Mouse (Mus musculus) right cerebral cortex, postnatal 4 days (tissue): ENCODE measurements around the gene Ccsap.

Experiments
- DNase-seq: peaks from one replicate; pipeline ENCODE4 v3.0.0-alpha.2; 2022

Gene Ccsap

GRCm38 (mm10) chr8:123877865-123878264 lies 17.9 kb upstream of the Ccsap start:
- DNase-seq: no peak

GRCm38 (mm10) chr8:123874324-123874723 lies 14.3 kb upstream of the Ccsap start:
- no peak for DNase-seq

GRCm38 (mm10) chr8:123873364-123873763 lies 13.4 kb upstream of the Ccsap start:
- no peak for DNase-seq

- DNase-seq: no peak
Observed at GRCm38 (mm10) chr8:123872048-123872447, 12.0 kb upstream of the Ccsap start.

- no peak for DNase-seq
Observed at GRCm38 (mm10) chr8:123866971-123867370, 7.0 kb upstream of the Ccsap start.

- DNase-seq: no peak
Observed at GRCm38 (mm10) chr8:123865786-123866185, 5.8 kb upstream of the Ccsap start.

GRCm38 (mm10) chr8:123860386-123860785 lies 377 bp upstream of the Ccsap start:
- DNase-seq: no peak

GRCm38 (mm10) chr8:123858941-123859647 lies 915 bp downstream of the Ccsap start:
- DNase-seq: peak; percentile 87

GRCm38 (mm10) chr8:123858574-123858940 lies 1.5 kb downstream of the Ccsap start:
- no peak for DNase-seq

GRCm38 (mm10) chr8:123857361-123857760 lies 2.6 kb downstream of the Ccsap start:
- DNase-seq: no peak

- no peak for DNase-seq
Observed at GRCm38 (mm10) chr8:123854733-123855475, 5.1 kb downstream of the Ccsap start.

GRCm38 (mm10) chr8:123854252-123854651 lies 5.8 kb downstream of the Ccsap start:
- no peak for DNase-seq

GRCm38 (mm10) chr8:123851590-123851989 lies 8.4 kb downstream of the Ccsap start:
- DNase-seq: no peak

GRCm38 (mm10) chr8:123849352-123849751 lies 10.7 kb downstream of the Ccsap start:
- DNase-seq: no peak

- DNase-seq: no peak
Observed at GRCm38 (mm10) chr8:123847546-123847945, 12.5 kb downstream of the Ccsap start.

- no peak for DNase-seq
Observed at GRCm38 (mm10) chr8:123846509-123846908, 13.5 kb downstream of the Ccsap start.

GRCm38 (mm10) chr8:123845991-123846390 lies 14.0 kb downstream of the Ccsap start:
- no peak for DNase-seq

- no peak for DNase-seq
Observed at GRCm38 (mm10) chr8:123845114-123845513, 14.9 kb downstream of the Ccsap start.

- DNase-seq: no peak
Observed at GRCm38 (mm10) chr8:123844341-123844740, 15.7 kb downstream of the Ccsap start.

- no peak for DNase-seq
Observed at GRCm38 (mm10) chr8:123842086-123842485, 17.9 kb downstream of the Ccsap start.

- no peak for DNase-seq
Observed at GRCm38 (mm10) chr8:123840578-123841345, 19.2 kb downstream of the Ccsap start.

GRCm38 (mm10) chr8:123838496-123838895 lies 21.5 kb downstream of the Ccsap start:
- DNase-seq: no peak

- DNase-seq: no peak
Observed at GRCm38 (mm10) chr8:123836354-123836753, 23.7 kb downstream of the Ccsap start.

GRCm38 (mm10) chr8:123835451-123835850 lies 24.6 kb downstream of the Ccsap start:
- peak; percentile 78 for DNase-seq
